Mouse (Mus musculus) megakaryocyte, adult 5-6 weeks (primary cell): ENCODE data around the gene Phtf1. TPM values are rescaled to one million over a fixed set of nuclear protein-coding genes. Genes with fewer than 3 reads are reported as not detected.

Source experiments
- ATAC-seq: 2 replicates; pipeline ENCODE4 v1.8.0; 2016; ENCODE audit warnings: mild to moderate bottlenecking, inconsistent platforms; ENCODE audit not compliant: poor library complexity, severe bottlenecking
- total RNA-seq, 2 experiments: library from RNA; stranded (forward) in 1 of 2; stranded (reverse) in 1 of 2; fragments of 153-499, 151-499 nt in 1 of 2; fragments of 221-1000, 200-1000 nt in 1 of 2; gene quantifications; 2 replicates each; pipeline versions ENCODE4 v1.2.3 to v1.2.4; 2015 to 2017

The Phtf1 gene
- total RNA-seq (2015) (9.8 and 11.3 TPM in 2 replicates), total RNA-seq (2017) (14.7 and 16.3 TPM in 2 replicates)

- peak; percentile 96 for ATAC-seq
Measured at GRCm38 (mm10) chr3:103967861-103968691, at the start of gene Phtf1. Gene Phtf1 (plus strand): TSS chr3:103968110.

- no peak for ATAC-seq
Measured at GRCm38 (mm10) chr3:103920094-103920493, 47.8 kb upstream of the Phtf1 start.

DNA sequence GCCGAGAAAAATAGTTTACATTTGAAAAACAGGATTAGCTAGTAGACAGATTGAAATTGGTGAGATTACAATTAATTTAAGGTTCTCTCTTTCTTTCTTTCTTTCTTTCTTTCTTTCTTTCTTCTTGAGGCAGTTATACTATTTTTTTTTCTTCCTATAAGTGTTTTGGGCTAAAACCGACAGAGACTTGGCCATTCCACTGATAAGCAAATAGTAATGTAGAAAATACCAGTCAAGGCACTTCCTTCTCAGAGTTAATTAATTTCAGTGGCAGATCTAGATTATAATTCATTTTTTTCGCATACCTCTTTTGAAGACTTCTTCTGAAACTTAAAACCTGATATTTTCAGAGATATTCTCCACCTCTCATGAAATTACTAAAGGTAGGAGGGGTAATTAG is 42.6 kb upstream of the Phtf1 start:
- ATAC-seq, result no peak

GRCm38 (mm10) chr3:103927511-103927910 is 40.4 kb upstream of the Phtf1 start:
- peak; percentile 98 for ATAC-seq

GRCm38 (mm10) chr3:103944794-103945562 is 22.9 kb upstream of the Phtf1 start:
- ATAC-seq, result no peak

DNA sequence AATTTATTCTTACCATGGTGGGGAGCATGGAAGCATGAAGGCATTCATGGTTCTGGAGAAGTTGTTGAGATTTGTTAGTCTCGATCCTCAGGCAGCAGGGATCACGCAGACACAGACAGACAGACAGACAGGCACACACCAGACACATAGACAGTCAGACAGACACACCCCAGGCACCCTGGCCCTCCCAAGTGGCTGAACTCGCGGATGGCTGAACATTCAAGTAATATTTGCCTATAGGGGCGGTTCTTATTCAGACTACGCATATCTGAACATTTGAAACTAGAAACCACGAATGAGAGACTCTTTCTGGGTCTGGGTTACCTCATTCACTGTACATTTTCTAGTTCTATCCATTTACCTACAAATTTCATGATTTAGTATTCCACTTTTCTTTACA is 19.2 kb upstream of the Phtf1 start:
- ATAC-seq, result no peak

GRCm38 (mm10) chr3:103960622-103961021 is 7.3 kb upstream of the Phtf1 start:
- no peak for ATAC-seq

DNA sequence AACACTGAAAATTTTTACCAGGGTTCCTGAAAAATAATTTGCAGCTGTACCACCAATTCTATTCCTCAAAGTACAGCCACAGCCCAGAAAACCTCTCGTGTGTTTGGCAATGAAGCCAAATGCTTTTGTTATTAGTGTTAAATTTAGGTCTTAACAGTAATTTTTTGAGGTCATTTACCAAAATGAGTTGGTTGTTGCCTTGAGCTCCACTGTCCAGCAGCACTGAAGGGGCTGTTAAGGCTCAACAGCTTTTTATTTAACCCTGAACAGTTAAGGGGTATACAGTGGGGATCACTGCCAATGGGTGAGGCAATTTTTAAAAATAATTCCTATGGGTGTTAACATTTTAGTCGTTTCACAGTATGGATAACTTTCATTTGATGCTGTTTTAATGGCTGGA is 679 bp upstream of the Phtf1 start:
- no peak for ATAC-seq

DNA sequence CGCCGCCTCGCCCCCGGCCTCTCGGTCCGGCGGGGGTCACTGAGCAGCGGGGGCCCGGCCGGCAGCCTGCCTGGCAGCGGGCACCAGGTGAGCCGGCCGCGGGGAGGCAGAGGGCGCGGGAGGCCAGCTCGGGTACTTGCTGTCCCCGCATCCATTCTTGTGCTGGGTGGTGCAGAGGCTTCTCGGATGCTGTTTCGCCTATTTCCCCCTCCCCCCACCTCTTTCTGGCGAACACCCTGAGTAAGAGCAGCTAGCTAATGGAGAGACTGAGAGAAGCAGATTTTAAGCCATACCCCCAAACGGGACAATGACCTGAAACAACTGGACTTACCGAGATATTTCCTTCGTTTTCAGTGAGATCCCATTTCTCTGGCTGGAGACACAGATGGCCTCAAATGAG is 791 bp downstream of the Phtf1 start:
- no peak for ATAC-seq

DNA sequence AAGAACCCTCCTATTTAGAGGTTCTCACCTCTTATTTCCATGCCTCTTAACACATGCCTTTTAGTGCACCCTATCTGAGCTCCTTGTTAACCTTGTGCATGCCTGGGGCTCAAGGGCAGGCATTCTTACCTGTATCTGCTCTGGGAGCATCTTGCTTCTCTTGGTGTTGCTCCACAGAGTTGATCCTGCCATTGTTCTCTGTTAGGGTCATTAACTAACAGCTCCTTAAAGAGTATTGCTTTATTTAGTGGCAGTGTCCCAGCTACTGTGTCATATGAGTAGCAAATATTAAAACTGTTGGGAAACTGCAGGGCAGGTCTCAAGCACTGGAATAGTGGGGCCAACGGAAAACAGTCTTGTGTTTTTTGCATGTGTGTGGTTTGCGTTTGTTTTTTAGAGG is 3.2 kb downstream of the Phtf1 start:
- ATAC-seq, result no peak

GRCm38 (mm10) chr3:103984556-103984955 is 16.6 kb downstream of the Phtf1 start:
- no peak for ATAC-seq

DNA sequence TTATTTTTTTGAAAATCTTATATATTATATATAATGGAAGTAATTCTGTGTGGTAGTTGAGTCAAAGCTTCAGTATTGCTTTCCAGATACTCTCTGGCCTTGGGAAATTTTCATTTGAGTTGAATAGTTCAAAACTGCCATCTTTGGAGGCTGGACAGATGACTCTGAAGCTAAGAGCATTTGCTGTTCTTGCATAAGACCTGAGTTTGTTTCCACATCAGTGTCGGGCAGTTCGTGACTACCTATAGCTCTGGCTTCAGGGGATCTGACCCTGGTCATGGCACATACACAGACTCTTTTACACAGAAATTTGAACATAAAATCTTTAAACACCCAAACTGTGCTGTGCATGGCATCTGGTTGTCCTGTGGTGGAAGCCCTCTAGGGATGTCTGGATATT is 17.3 kb downstream of the Phtf1 start:
- ATAC-seq, result no peak

GRCm38 (mm10) chr3:103987831-103988432 is 20.0 kb downstream of the Phtf1 start:
- ATAC-seq, result no peak

DNA sequence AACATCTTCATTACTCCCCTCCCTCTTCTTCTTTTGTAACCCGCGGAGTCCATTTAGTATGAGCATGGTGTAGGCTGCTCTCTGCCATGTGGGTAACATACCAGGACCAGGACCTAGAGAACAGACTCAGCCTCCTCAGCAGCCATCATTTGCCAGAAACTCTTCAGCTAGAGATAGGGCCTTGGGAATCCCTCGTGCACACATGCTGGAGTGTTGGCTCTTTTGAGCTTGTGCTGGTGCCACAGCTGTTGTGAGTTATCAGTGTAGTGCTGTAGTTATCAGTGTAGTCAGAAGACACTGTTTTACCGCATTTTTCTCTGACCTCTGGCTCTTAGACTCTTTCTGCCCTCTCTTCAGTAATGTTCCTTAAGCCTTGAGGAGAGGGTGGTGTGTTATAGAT is 21.4 kb downstream of the Phtf1 start:
- ATAC-seq, result no peak

GRCm38 (mm10) chr3:103991271-103991670 is 23.4 kb downstream of the Phtf1 start:
- ATAC-seq, result no peak

GRCm38 (mm10) chr3:103998724-103999123 is 30.8 kb downstream of the Phtf1 start:
- no peak for ATAC-seq

DNA sequence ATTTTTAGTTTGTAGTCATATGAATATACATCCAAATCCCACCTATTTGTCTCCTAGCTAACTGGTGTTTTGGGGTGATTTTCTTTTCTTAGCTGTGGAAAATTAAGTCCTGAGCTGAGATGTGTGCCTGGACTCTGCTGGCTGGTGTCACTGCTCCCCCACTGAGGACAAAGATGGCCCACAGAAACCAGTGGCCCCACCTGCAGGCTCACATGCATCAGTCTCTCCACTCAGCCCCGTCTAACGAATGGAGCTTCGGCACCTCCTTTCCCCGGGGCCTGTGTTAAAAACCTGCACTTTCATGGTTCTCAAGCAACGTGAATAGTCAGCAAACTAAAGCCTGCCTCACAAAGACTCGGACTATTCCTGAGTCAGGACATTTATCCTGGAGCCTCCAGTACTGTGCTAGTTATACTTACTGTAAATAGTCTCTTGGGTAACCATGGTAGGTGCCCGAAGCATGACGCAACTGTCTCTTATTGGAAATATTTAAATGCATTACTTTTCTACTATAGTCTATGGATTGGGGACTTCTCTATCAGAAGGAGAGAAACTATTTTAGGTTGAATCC is 39.1 kb downstream of the Phtf1 start:
- ATAC-seq, result no peak

DNA sequence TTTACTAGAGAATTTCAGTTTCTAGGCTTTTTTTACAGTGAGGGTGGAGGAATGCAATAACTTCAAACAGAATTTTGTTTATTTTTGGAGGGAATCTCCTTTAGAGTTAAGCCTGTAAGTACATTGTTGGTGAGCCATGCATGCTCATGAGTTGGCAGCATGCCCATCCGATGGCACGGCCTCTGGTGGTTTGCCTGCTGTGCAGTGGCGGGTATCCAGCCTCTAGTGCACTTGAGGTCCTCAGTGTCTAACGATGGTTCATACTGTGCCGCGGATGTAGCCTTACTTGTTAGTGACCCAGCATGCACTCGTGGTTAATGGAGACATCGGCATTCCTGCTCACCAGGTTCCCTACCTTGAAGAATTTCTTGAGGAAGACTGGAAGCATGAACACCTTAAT is 39.6 kb downstream of the Phtf1 start:
- ATAC-seq, result no peak

- ATAC-seq, result no peak
Measured at GRCm38 (mm10) chr3:104009924-104010662, 42.2 kb downstream of the Phtf1 start.

GRCm38 (mm10) chr3:104011972-104012371 is 44.1 kb downstream of the Phtf1 start:
- 0 out of 2 replicates have a peak, but pooled peaks have one; percentile 52 for ATAC-seq

GRCm38 (mm10) chr3:104017931-104018330 is 50.0 kb downstream of the Phtf1 start:
- ATAC-seq, result no peak
